Mouse (Mus musculus): Measurements from ENCODE around the gene Bbs2.
"Not testable (repeated sequence)": the region's sequence is repeated elsewhere in the genome, so short reads cannot be mapped to it uniquely, and the experiment has no call there.

Bbs2 gene

DNA sequence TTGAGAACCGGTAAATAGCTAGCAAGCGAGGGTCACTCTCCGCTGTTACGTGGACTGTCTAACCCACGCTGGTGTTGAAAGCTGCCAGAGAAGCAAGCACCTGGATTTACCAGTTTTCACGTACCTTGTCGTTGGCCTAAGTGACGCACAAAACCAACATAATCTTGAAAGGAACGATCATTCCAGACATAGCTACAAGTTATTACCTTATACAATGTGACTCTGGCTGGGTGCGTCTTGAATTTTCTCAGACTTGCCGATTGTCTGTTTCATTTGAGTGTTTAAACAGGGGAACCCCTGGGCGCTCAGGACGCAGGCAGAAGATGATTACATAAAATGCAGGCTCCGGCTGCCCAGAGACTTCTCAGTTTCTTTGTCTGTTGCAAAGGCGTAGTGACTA is 60.9 kb downstream of the Bbs2 start:
- CTCF ChIA-PET, result interaction anchor here in 1 of 4 experiments (0.8 kb wide), 1 partner anchor 129 kb away, joined by 3 read pairs; no protein-coding TSS in a partner anchor
- POLR2A ChIA-PET, result interaction anchor here in 3 of 4 experiments (0.6 to 1.8 kb wide), 20 partner anchors 9 to 1266 kb away, joined by 3 to 7 read pairs (median 4); partner anchors contain the start of genes Bbs2 (in 2 of the 3), Nup93 (in 2 of the 3) and Mt2 (in 1 of the 3)

DNA sequence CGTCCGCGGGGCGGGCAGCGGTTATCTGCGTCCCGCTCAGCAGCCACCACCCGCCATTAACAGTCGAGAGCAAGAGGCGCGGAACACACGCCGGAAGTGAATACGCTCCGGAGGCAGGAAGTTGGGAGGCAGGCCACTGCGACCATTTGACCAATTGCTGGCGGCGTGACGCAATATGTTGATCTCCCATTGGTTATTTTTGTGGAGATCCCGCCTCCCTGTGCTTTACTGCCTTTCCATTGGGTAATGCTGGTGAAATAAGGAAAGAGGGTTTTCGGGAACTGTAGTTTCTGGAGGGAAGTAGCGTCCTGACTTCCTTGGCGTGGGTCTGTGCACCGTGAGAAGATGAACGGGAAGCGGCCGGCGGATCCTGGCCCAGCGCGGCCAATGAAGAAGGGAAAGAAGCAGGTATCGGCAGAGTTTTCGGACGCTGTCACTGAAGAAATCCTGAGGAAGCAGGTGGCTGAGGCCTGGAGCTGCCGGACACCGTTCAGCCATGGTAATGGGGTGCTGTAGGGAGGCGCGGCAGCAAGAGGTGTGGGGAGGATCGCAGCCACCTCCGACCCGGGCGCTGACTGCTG is 61.7 kb downstream of the Bbs2 start, which contains the start of the genes Nudt21 and Ogfod1:
Gene Nudt21 (minus strand): TSS at position 88 of the 581 bp plus-strand sequence.
Gene Ogfod1 (plus strand): TSS at position 255 of the 581 bp plus-strand sequence.
- ChIA-PET CTCF (interaction anchor here in 1 of 4 experiments (0.8 kb wide), 1 partner anchor 130 kb away, joined by 3 read pairs; no protein-coding TSS in a partner anchor), POLR2A (interaction anchor here in 3 of 4 experiments (0.6 to 1.8 kb wide), 19 partner anchors 9 to 1265 kb away, joined by 3 to 7 read pairs (median 4); partner anchors contain the start of genes Bbs2 (in 2 of the 3) and Nup93 (in 2 of the 3))

DNA sequence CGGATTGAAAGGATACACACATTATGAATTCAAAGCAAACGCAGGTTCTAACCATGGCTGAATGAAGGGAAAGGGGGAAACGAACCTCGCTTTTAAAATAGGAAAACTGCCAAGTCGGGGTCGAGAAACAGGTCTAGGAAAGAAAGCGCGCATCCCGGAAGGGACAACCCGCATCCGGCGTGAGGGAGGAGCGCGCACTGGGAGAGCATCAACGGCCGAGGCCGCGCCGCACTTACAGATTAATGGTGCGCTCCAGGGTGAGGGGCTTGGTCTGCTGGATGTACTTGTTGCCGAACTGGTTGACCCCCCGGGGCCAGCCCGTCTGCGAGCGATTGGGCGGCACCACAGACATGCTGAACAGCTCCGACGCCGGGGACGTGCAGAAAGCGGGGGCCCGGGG is 62.2 kb downstream of the Bbs2 start:
- POLR2A ChIA-PET, result interaction anchor here in 1 of 4 experiments (1.8 kb wide), 1 partner anchor 25 kb away, joined by 5 read pairs; no protein-coding TSS in a partner anchor
- CTCF ChIA-PET, result not testable (repeated sequence)

DNA sequence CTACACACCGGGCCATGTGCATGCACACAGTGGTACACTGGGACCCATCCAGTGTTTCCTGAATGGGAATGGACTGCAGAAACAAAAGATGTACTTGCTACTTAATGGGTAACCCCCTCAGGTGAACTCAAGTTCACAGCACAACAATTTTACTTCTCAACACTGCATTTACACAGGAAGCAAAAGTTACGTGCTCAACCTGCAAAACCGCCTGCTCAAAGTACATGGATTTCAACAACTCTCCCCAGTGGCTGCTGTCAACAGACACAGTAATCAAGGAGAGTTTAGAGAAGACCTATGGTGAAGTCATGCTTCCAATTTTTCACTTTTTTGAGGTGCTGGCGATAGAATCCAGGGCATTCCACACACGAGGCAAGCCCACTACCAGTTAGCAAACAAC is 63.5 kb downstream of the Bbs2 start:
- POLR2A ChIA-PET, result interaction anchor here in 1 of 4 experiments (1.0 to 1.9 kb wide), 3 partner anchors 8 to 138 kb away, joined by 3 to 8 read pairs (median 7); partner anchors contain the start of gene Mt2
- CTCF ChIA-PET, result no interaction called here

DNA sequence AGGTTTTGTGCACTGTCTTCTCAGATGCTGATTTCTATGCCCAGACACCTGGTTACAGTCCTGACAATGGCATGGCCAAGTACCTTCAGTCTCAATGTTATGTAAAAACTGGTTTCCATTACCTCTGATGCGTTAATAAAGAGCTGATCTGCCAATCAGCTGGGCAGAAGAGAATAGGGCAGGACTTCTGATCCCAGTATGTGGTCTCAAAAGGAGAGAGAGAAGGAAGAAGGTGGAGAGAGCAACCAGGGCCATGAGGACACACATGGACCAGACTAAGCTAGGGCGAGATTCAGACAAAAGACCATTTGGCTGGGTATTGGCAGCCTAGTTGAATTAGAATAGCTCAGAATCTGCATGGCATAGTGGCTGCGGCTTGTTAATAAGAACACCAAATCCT is 65.1 kb downstream of the Bbs2 start:
- POLR2A ChIA-PET, result interaction anchor here (0.6 to 1.9 kb wide), 16 partner anchors 9 to 181 kb away, joined by 3 to 8 read pairs (median 4); partner anchors contain the start of genes Nup93 (in 2 of the 4), Amfr (in 1 of the 4), Bbs2 (in 1 of the 4) and Mt2 (in 1 of the 4)
- CTCF ChIA-PET, result interaction anchor here in 2 of 4 experiments (0.6 to 1.3 kb wide), 3 partner anchors 17 to 24 kb away, joined by 3 to 6 read pairs (median 3); no protein-coding TSS in a partner anchor

DNA sequence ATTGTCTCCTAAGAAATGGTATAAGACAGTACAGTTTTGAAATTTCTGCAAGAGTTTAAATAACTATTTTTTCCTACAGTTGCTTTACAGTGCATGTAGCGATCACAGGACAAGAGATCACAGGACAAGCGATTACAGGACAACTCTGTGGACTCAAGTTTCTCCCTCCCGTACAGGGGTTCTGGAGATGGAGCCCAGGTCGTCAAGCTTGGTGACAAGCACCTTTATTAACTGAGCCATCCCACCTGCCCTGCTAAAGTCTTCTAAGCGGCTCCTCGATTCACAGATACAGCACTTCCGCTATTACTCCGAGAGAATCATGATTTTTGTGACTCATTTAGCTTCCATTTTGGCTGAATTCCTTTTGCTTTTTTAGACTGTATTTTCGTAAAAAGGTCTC is 69.0 kb downstream of the Bbs2 start:
- POLR2A ChIA-PET, result interaction anchor here in 2 of 4 experiments (0.8 to 1.5 kb wide), 7 partner anchors 9 to 92 kb away, joined by 3 to 5 read pairs (median 3); partner anchors contain the start of genes Amfr (in 2 of the 2) and Bbs2 (in 1 of the 2)

DNA sequence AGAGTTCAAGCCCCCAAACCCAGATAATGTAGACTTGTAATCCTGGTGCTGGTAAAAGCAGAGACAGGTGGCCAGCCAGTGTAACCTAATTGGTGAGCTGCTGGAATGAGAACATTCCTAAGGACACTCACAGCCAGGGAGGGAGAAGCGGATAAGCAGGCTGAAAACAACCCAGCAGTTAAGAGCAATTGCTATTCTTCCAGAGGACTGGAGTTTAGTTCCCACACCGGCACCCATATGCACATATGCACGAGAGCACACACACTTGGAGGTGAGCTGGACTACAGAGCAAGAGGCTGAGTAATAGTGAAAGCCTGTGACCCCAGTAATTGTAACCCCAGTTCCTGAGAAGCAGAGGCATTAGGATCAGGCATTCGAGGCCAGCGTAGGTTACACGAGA is 74.8 kb downstream of the Bbs2 start:
- POLR2A ChIA-PET, result interaction anchor here in 2 of 4 experiments (1.1 to 1.4 kb wide), 5 partner anchors 10 to 181 kb away, joined by 3 to 5 read pairs (median 4); no protein-coding TSS in a partner anchor
- CTCF ChIA-PET, result interaction anchor here in 1 of 4 experiments (1.7 kb wide), 1 partner anchor 34 kb away, joined by 4 read pairs; no protein-coding TSS in a partner anchor

More for the DNA sequence above, 69.0 kb downstream of the Bbs2 start:
- CTCF ChIA-PET, result no interaction called here
